Mouse (Mus musculus): ENCODE measurements around the gene Skiv2l. TPM values are rescaled to one million over a fixed set of nuclear protein-coding genes. Genes with fewer than 3 reads are reported as not detected.
A peak's percentile ranks its signal among the peaks of the same experiment; 100 is the strongest.

The Skiv2l gene
- total and polyA plus RNA-seq, 2 experiments from 2014 or later: 45.1 to 98.8 TPM

DNA sequence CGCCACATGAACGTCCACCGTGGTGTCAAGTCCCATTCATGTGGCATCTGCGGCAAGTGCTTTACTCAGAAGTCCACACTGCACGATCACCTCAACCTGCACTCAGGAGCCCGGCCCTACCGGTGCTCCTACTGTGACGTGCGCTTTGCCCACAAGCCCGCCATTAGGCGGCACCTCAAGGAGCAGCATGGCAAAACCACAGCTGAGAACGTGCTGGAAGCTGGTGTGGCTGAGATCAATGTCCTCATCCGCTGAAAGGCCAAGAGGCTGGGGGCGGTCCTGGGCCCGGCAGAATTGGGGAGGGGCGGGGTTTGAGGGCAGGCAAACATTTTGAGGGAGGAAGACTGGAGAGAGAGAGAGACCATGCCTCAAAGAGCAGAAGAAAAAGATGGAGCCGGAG, 46.4 kb upstream of the Skiv2l start:
- Histone ChIP-seq H3K27me3 (ENCODE audit: insufficient read depth, low read length) (no peaks in the 10 kb centered on the region), H3K4me2 (ENCODE audit: low read depth, low read length, poor library complexity, severe bottlenecking) (peak overlapping the region; percentile 65; the same call in 1 of the 2 replicates), H3K9me3 (ENCODE audit: low read length) (no peaks in the 10 kb centered on the region), H3K4me1 (ENCODE audit: insufficient read depth, low read length) (peaks cover 18% of the 10 kb centered on the region), H3K27ac (ENCODE audit: low read depth, low read length) (no peak overlapping the region; the same call in 1 of the 2 replicates), H3K4me3 (ENCODE audit: low read depth, low read length) (no peak overlapping the region), H3K9ac (replicated peaks; ENCODE audit: low read length, poor library complexity, severe bottlenecking) (no peak overlapping the region), H3K36me3 (ENCODE audit: insufficient read depth, low read length) (no peaks in the 10 kb centered on the region)
- no peak for TF ChIP-seq CTCF (IDR thresholded peaks at IDR 0.05)
- ATAC-seq (ENCODE audit: low FRiP score) (no peak), DNase-seq (ENCODE audit: low spot score) (no peak)
- WGBS: 85% methylated on average over 17 of the region's 17 CpGs

DNA sequence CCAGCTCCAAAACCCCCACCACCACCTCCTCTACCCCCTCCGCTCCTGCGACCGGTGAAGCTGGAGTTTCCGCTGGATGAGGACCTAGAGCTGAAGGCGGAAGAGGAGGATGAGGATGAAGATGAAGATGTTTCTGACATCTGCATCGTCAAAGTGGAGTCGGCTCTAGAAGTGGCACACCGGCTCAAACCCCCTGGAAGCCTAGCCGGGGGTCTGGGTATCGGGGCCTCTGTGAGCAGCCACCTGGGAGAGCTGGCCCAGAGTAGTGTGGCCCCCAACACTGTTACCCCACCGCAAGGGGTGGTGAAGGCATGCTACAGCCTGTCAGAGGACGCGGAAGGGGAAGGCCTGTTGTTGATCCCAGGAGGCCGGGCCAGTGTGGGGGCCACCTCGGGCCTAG, 45.7 kb upstream of the Skiv2l start:
- no peak for DNase-seq (ENCODE audit: low spot score)
- no peaks in the 10 kb centered on the region for H3K36me3 ChIP-seq (ENCODE audit: insufficient read depth, low read length)
- H3K4me3 ChIP-seq (ENCODE audit: low read depth, low read length): peak overlapping the region; percentile 71
- no peak for ATAC-seq (ENCODE audit: low FRiP score)
- peak overlapping the region; percentile 51; the same call in 1 of the 2 replicates for H3K27ac ChIP-seq (ENCODE audit: low read depth, low read length)
- no peaks in the 10 kb centered on the region for H3K9me3 ChIP-seq (ENCODE audit: low read length)
- peaks cover 18% of the 10 kb centered on the region for H3K4me1 ChIP-seq (ENCODE audit: insufficient read depth, low read length)
- TF ChIP-seq CTCF (IDR thresholded peaks at IDR 0.05): no peak
- peak overlapping the region; percentile 88; the same call in 1 of the 2 replicates for H3K9ac ChIP-seq (replicated peaks; ENCODE audit: low read length, poor library complexity, severe bottlenecking)
- peak overlapping the region; percentile 65 for H3K4me2 ChIP-seq (ENCODE audit: low read depth, low read length, poor library complexity, severe bottlenecking)
- H3K27me3 ChIP-seq (ENCODE audit: insufficient read depth, low read length): no peaks in the 10 kb centered on the region
- 84% methylated on average over 15 of the region's 15 CpGs for WGBS

- 3% methylated on average over 44 of the region's 51 CpGs for WGBS
- DNase-seq (ENCODE audit: low spot score) (peak; percentile 31), ATAC-seq (ENCODE audit: low FRiP score) (peak; percentile 55)
- Histone ChIP-seq H3K4me3 (ENCODE audit: low read depth, low read length) (peak overlapping the region; percentile 71), H3K9me3 (ENCODE audit: low read length) (no peaks in the 10 kb centered on the region), H3K4me1 (ENCODE audit: insufficient read depth, low read length) (peaks cover 18% of the 10 kb centered on the region), H3K36me3 (ENCODE audit: insufficient read depth, low read length) (no peaks in the 10 kb centered on the region), H3K27ac (ENCODE audit: low read depth, low read length) (peak overlapping the region; percentile 92), H3K27me3 (ENCODE audit: insufficient read depth, low read length) (no peaks in the 10 kb centered on the region), H3K4me2 (ENCODE audit: low read depth, low read length, poor library complexity, severe bottlenecking) (peak overlapping the region; percentile 65), H3K9ac (replicated peaks; ENCODE audit: low read length, poor library complexity, severe bottlenecking) (peak overlapping the region; percentile 88)
- no peak for TF ChIP-seq CTCF (IDR thresholded peaks at IDR 0.05)
Observed at GRCm38 (mm10) chr17:34894801-34895530, 45.0 kb upstream of the Skiv2l start.

GRCm38 (mm10) chr17:34894074-34894597, 44.1 kb upstream of the Skiv2l start:
- DNase-seq (ENCODE audit: low spot score): peak; percentile 98
- H3K36me3 ChIP-seq (ENCODE audit: insufficient read depth, low read length): no peaks in the 10 kb centered on the region
- WGBS: under 1% methylated on average over 26 of the region's 51 CpGs
- H3K9me3 ChIP-seq (ENCODE audit: low read length): no peaks in the 10 kb centered on the region
- H3K27ac ChIP-seq (ENCODE audit: low read depth, low read length): peak overlapping the region; percentile 92
- peak overlapping the region; percentile 88 for H3K9ac ChIP-seq (replicated peaks; ENCODE audit: low read length, poor library complexity, severe bottlenecking)
- peak overlapping the region; percentile 71 for H3K4me3 ChIP-seq (ENCODE audit: low read depth, low read length)
- ATAC-seq (ENCODE audit: low FRiP score): peak; percentile 90
- peak overlapping the region; percentile 65 for H3K4me2 ChIP-seq (ENCODE audit: low read depth, low read length, poor library complexity, severe bottlenecking)
- peaks cover 18% of the 10 kb centered on the region for H3K4me1 ChIP-seq (ENCODE audit: insufficient read depth, low read length)
- peak; percentile 47 for TF ChIP-seq CTCF (IDR thresholded peaks at IDR 0.05)
- H3K27me3 ChIP-seq (ENCODE audit: insufficient read depth, low read length): no peaks in the 10 kb centered on the region

DNA sequence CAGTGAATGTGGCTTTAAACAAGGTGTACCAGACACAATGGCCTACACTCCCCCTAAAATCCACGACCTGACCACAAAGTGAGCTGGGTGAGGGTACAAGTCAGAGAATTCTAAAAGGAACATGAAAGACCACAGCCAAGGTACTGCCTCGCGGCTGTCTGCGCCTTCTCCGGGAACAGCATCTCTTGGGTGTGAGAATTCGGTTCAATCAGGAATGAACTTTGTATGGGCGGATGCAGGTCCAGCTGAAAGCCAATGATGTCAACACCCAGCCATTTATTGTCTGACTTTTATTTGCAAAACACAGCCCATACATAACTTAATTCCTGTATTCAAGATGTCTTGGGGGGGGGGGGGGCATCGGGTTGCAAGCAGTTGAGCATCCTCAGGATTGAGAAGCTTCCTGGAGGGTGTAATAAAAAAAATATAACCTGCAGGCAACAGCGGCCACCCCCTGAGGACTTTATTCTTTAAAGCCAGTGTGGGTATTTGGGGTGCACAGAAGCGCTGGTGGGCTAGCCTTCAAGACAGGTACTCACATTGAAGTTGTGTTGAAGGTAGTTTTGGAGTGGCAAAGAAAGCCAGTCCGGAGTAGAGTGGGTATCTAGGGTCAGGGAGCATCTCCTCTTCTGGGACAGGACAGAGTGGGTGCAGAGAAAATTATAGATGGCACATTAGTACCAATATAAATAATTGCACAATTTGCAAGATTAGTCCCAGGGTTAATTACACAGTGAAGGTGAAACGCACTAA, 43.2 kb upstream of the Skiv2l start:
- ATAC-seq (ENCODE audit: low FRiP score) (no peak), DNase-seq (ENCODE audit: low spot score) (no peak)
- Histone ChIP-seq H3K4me2 (ENCODE audit: low read depth, low read length, poor library complexity, severe bottlenecking) (peak overlapping the region; percentile 65), H3K36me3 (ENCODE audit: insufficient read depth, low read length) (no peaks in the 10 kb centered on the region), H3K27ac (ENCODE audit: low read depth, low read length) (peak overlapping the region; percentile 76), H3K9ac (replicated peaks; ENCODE audit: low read length, poor library complexity, severe bottlenecking) (peak overlapping the region; percentile 33; the same call in 1 of the 2 replicates), H3K9me3 (ENCODE audit: low read length) (no peaks in the 10 kb centered on the region), H3K4me1 (ENCODE audit: insufficient read depth, low read length) (peaks cover 18% of the 10 kb centered on the region), H3K4me3 (ENCODE audit: low read depth, low read length) (peak overlapping the region; percentile 71), H3K27me3 (ENCODE audit: insufficient read depth, low read length) (no peaks in the 10 kb centered on the region)
- WGBS: 68% methylated on average over 12 of the region's 12 CpGs
- no peak for TF ChIP-seq CTCF (IDR thresholded peaks at IDR 0.05)
